Mouse (Mus musculus) frontal cortex, adult 2 months (tissue): Measurements from ENCODE around the gene Cnga1. TPM values are rescaled to one million over a fixed set of nuclear protein-coding genes. Genes with fewer than 3 reads are reported as not detected.

Source experiments
- DNase-seq, 2 experiments: peaks; one replicate each; pipeline ENCODE4 v3.0.0; 2022; ENCODE audit warnings: low spot score in 1 of 2; ENCODE audit errors: extremely low spot score in 1 of 2
- polyA plus RNA-seq: library from polyadenylated mRNA; depleted of rRNA; stranded (reverse); fragments of >200 nt; gene quantifications from 2 replicates; pipeline ENCODE4 v1.2.3, GENCODE M21; 2012; rRNA removed

Gene Cnga1
- polyA plus RNA-seq, 1 experiment, result not detected

DNA sequence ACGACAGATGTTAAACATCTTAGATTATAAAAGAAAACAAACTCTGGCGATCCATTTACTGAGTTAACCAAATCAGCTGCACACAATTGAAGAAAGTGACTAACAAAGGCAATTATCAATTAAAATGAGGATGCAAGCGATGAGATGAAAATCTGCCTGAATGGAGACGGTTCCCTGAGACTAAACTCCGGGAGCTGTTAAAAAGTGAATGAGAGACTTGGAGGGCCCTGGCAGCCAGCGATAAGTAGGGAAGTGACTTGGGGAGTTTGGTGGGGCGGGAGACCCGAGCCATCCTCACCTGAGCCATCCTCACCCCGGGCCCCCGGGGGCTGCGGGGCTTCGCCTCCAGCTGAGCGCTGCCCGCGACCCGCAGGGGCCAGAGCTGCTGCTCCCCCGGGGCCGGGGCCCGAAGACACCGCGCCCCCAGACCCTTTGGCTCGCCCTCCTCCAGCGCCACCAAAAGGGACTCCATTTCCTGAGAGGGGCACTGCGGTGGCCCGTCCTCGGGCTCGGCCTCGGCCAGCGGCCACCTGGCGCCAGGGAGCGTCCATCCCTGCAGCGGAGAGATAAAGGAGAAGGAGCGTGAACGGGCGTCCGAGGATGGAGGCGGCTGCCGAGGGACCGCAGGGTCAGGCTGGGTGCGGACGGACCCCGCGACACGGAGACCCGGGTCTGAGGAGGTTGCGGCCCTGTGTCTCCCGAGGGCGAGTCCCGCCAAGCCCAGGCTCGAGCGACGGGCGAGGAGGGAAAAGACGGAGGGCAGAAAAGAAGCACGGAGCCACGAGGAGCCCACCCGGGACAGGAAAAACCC is 85.2 kb downstream of the Cnga1 start:
- peak; percentile 10 for DNase-seq

DNA sequence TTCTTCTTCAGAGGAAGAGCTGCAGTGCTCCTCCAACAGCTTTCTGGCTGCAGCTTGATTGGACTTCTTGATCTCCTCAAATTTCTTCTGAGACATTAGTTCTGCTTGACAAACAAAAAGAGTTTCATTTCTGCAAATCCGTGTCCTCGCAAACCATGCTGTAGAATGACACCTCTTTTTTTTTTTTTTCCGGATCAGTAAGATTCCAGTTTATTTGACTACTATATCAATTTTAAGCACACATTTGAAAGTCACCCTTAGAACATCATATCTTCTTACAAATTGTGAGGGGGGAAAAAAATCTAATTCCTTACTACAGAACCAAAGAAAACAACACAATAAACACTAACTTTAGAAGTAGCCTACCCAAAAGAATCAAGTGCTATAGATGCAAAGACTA is 87.8 kb downstream of the Cnga1 start:
- no peak for DNase-seq

Other genes with a start within 250 kb of the Cnga1 start
- gene Corin, start 139.8 kb downstream of the Cnga1 start, polyA plus RNA-seq, result 0.08 and 0.14 TPM in 2 replicates
- gene Nfxl1, start 84.6 kb downstream of the Cnga1 start, polyA plus RNA-seq, result 11.9 and 12.3 TPM in 2 replicates
- gene Zar1, start 63.0 kb downstream of the Cnga1 start, polyA plus RNA-seq, result 4.3 and 4.5 TPM in 2 replicates
- gene Gm5868, start 56.7 kb downstream of the Cnga1 start, polyA plus RNA-seq, result 0.21 and 0.34 TPM in 2 replicates
- gene Nipal1, start 3.5 kb upstream of the Cnga1 start, polyA plus RNA-seq, result 0.02 and 0.13 TPM in 2 replicates
- 0.34 and 0.40 TPM in 2 replicates for gene Txk, start 108.5 kb upstream of the Cnga1 start, polyA plus RNA-seq
- gene Tec, start 224.2 kb upstream of the Cnga1 start, polyA plus RNA-seq, result 2.6 and 3.2 TPM in 2 replicates